Mouse (Mus musculus): ENCODE results near the gene Slc15a1. TPM values are rescaled to one million over a fixed set of nuclear protein-coding genes. Genes with fewer than 3 reads are reported as not detected.
A peak's percentile ranks its signal among the peaks of the same experiment; 100 is the strongest.
"Not testable (repeated sequence)": the region's sequence is repeated elsewhere in the genome, so short reads cannot be mapped to it uniquely, and the experiment has no call there.

Slc15a1 gene
- polyA plus RNA-seq, 1 experiment from 2014 or later, result 0.13 TPM

DNA sequence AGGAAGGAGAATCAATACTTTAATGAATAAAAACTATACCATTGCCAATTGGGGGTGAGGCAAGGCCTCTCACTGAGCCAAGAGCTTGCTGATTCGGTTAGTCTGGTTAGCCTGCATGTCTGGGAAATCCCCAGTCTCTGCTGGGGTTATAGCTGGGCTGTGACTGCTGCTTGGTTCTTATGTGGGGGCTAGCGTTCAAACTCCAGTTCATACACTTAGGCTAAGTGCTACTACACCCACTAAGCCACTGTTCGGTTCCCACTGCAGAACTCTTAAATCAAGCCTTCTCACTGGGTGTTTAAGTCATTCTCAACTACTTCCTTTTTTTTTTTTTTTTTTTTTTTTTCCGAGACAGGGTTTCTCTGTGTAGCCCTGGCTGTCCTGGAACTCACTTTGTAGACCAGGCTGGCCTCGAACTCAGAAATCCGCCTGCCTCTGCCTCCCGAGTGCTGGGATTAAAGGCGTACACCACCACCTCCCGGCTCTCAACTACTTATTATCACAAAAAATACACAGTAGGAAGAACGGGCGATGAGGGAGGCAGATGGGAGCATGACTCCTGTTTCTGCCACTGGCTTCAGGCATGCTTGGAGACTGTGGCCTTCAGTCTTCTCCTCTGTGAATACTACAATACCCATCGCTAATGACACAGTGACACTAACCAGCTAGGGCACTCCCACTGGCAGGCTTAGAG lies 88.3 kb downstream of the Slc15a1 start:
- H3K36me3 ChIP-seq (ENCODE audit: insufficient read depth), result no peaks in the 10 kb centered on the region
- H3K27me3 ChIP-seq (ENCODE audit: insufficient read depth, low read length), result no peaks in the 10 kb centered on the region
- TF ChIP-seq CTCF (IDR thresholded peaks at IDR 0.05; ENCODE audit: low read depth), result no peak
- DNase-seq (no peak), ATAC-seq (ENCODE audit: insufficient read depth) (no peak)
- H3K9ac ChIP-seq, result no peak overlapping the region
- peaks cover 5% of the 10 kb centered on the region; the same call in 1 of the 2 replicates for H3K9me3 ChIP-seq (ENCODE audit: low read depth, low read length)
- H3K4me3 ChIP-seq (ENCODE audit: low read depth, low read length), result no peak overlapping the region
- H3K4me2 ChIP-seq, result no peak overlapping the region
- 91% methylated on average over 11 of the region's 12 CpGs for WGBS
- no peak overlapping the region for H3K27ac ChIP-seq (ENCODE audit: low read depth)
- peaks cover 5% of the 10 kb centered on the region; the same call in 1 of the 2 replicates for H3K4me1 ChIP-seq (ENCODE audit: insufficient read depth)

DNA sequence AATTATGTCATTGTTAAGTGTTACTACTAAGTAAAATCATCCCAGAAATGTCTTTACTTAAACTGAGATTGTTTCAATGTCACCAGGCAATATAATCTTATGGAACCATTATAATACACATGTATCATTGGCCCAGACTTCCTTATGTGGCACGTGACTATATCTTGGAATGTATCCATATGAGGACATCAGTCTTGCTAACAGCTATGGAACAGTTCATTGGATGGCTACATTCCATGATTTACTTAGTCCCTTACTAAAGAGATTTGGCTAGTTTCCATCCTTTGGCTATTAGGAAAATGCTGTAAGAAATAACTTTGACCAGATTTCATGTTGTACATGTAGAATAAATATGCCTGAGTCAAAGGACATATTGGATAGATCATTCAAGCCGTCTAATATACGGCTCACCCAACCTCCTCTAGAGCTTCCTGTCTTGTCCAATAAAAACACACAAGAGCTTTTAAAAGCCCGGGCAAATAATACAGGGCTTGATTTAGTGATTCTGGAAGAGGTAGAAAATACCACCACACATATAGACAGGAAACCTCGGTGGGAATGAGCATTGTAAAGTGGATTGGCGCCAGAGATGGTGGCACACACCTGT lies 90.3 kb downstream of the Slc15a1 start:
- Histone ChIP-seq H3K4me3 (ENCODE audit: low read depth, low read length) (no peak overlapping the region), H3K27ac (ENCODE audit: low read depth) (no peak overlapping the region), H3K9me3 (ENCODE audit: low read depth, low read length) (no peaks in the 10 kb centered on the region), H3K27me3 (ENCODE audit: insufficient read depth, low read length) (no peaks in the 10 kb centered on the region), H3K9ac (no peak overlapping the region), H3K4me2 (no peak overlapping the region), H3K4me1 (ENCODE audit: insufficient read depth) (peaks cover 5% of the 10 kb centered on the region; the same call in 1 of the 2 replicates), H3K36me3 (ENCODE audit: insufficient read depth) (no peaks in the 10 kb centered on the region)
- WGBS, result 44% methylated on average over 6 of the region's 6 CpGs
- DNase-seq (peak; percentile 94), ATAC-seq (ENCODE audit: insufficient read depth) (peak; percentile 96)
- no peak for TF ChIP-seq CTCF (IDR thresholded peaks at IDR 0.05; ENCODE audit: low read depth)

DNA sequence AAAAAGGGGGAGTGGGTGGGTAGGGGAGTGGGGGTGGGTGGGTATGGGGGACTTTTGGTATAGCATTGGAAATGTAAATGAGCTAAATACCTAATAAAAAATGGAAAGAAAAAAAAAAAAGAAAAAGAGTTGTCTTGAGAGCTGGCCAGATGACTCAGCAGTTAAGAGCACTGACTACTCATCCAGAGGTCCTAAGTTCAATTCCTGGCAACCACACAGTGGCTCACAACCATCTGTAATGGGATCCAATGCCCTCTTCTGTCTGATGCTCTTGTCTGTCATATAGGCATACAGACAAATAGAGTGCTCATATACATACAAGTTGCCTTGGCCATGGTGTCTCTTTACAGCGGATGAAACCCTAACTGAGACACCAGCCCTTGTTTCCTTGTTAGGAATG lies 91.3 kb downstream of the Slc15a1 start:
- H3K27ac ChIP-seq (ENCODE audit: low read depth); ATAC-seq (ENCODE audit: insufficient read depth); H3K4me1 ChIP-seq (ENCODE audit: insufficient read depth); H3K9ac ChIP-seq; H3K4me2 ChIP-seq; H3K36me3 ChIP-seq (ENCODE audit: insufficient read depth); H3K9me3 ChIP-seq (ENCODE audit: low read depth, low read length); DNase-seq; H3K27me3 ChIP-seq (ENCODE audit: insufficient read depth, low read length); H3K4me3 ChIP-seq (ENCODE audit: low read depth, low read length): not testable (repeated sequence)
- 97% methylated on average over 1 of the region's 1 CpGs for WGBS

Other genes starting within 250 kb of the Slc15a1 start
- 50.3 and 51.7 TPM in 2 replicates for gene Stk24, start 125.2 kb downstream of the Slc15a1 start, polyA plus RNA-seq (2014; fragmentation: Nextera tagmentation; extraction: Ambion mirVana)